In the genomic region with DNA sequence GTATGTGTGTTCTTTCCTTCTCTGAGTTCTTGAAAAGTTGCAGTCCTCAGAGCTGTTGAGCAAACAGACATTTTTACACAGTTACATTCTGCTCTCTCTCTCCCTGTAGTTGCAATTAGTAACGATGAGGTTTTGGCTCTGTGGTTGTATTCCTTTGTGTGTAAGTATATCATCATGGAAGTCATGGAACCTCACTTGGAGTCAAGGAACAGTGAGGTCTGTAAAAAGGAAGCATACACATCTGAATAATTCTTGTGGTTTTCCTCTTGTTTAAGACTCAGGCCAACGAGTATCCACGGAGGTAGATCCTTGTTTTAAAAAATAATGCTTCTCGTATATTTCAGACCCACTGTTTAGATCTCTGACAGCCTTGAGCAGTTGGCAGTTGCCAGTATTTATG, we compare ENCODE assay signal across 7 mouse cellular contexts. TPM values are rescaled to one million over a fixed set of nuclear protein-coding genes. Genes with fewer than 3 reads are reported as not detected.
A peak's percentile ranks its signal among the peaks of the same experiment; 100 is the strongest.
DNase-seq lines count a peak whose midpoint lies in the region; ATAC-seq and TF ChIP-seq lines count a peak whose summit lies in the region.
"Not testable (repeated sequence)": the region's sequence is repeated elsewhere in the genome, so short reads cannot be mapped to it uniquely, and the experiment has no call there.

No protein-coding gene starts in this region.

- H3K36me3 ChIP-seq in CH12.LX (replicated peaks in 1 of 2; ENCODE audit: control insufficient read depth in 1 of 2, insufficient read depth in 1 of 2, low read length in 1 of 2); intestine, embryonic 14.5 days (ENCODE audit: control insufficient read depth, insufficient read depth, low read length): not testable (repeated sequence)
- peaks cover 31 to 62% of the 10 kb centered on the region in 2 experiments for H3K36me3 ChIP-seq in MEL (ENCODE audit: control insufficient read depth in 1 of 2, insufficient read depth in 2 of 2, low read length in 2 of 2)

- ATAC-seq in common myeloid progenitor, adult 5-6 weeks (replicated peaks; ENCODE audit: low read depth, poor library complexity, severe bottlenecking), result 0 out of 2 replicates have a peak, but pooled peaks have one; percentile 3
- peak; percentile 53 for ATAC-seq in granulocyte monocyte progenitor cell, adult 5-6 weeks (replicated peaks; ENCODE audit: poor library complexity, severe bottlenecking)
- not testable (repeated sequence) for ATAC-seq in intestine, embryonic 14.5 days (replicated peaks; ENCODE audit: low FRiP score, low TSS enrichment, low read depth)

- H3K9ac ChIP-seq in CH12.LX (ENCODE audit: insufficient read depth, low read depth), result peak overlapping the region; percentile 74
- H3K9ac ChIP-seq in MEL (ENCODE audit: control insufficient read depth, low read depth, low read length, poor library complexity, severe bottlenecking); intestine, embryonic 14.5 days (ENCODE audit: low read length): not testable (repeated sequence)

- TF ChIP-seq EP300 in CH12.LX (IDR thresholded peaks at IDR 0.05; ENCODE audit: low read length); MEL (IDR thresholded peaks at IDR 0.05; ENCODE audit: low read depth in 1 of 2, low read length in 2 of 2): not testable (repeated sequence)

- 59% methylated on average over 4 of the region's 4 CpGs for WGBS in intestine, embryonic 14.5 days

- not testable (repeated sequence) for H3K9me3 ChIP-seq in CH12.LX (replicated peaks; ENCODE audit: low read length); MEL (replicated peaks; ENCODE audit: insufficient read depth, low read length); intestine, embryonic 14.5 days (ENCODE audit: control insufficient read depth, low read length)

- H3K79me2 ChIP-seq in CH12.LX (replicated peaks; ENCODE audit: control insufficient read depth, extremely low read depth, insufficient read depth, poor library complexity, severe bottlenecking) (peaks cover 80% of the 10 kb centered on the region), MEL (ENCODE audit: control insufficient read depth, insufficient read depth, low read length, poor library complexity) (peaks cover 72% of the 10 kb centered on the region)

- TF ChIP-seq POLR2A in CH12.LX (IDR thresholded peaks at IDR 0.05; ENCODE audit: low read depth, low read length); MEL (IDR thresholded peaks at IDR 0.05; ENCODE audit: control insufficient read depth in 1 of 2, insufficient read depth in 1 of 2, low read depth in 1 of 2, low read length in 2 of 2, poor library complexity in 1 of 2): not testable (repeated sequence)

- DNase-seq in 416B (ENCODE audit: low read depth), result peak; percentile 65
- not testable (repeated sequence) for DNase-seq in CH12.LX (ENCODE audit: extremely low read depth)
- peak; percentile 33 for DNase-seq in MEL (ENCODE audit: low read depth, low spot score)
- peak; percentile 10 for DNase-seq in heart, adult 11 months
- peak; percentile 18 for DNase-seq in intestine, embryonic 14.5 days (ENCODE audit: low spot score)

- dilution Hi-C loops in CH12.LX (cut with MboI; ENCODE audit: extremely low pct_ligation_motif_present, extremely low pct_unique_long_range_greater_than_20kb, low sequenced_read_pairs), result not testable (repeated sequence)

- TF ChIP-seq RAD21 in CH12.LX (IDR thresholded peaks at IDR 0.05; ENCODE audit: low read depth, low read length); MEL (IDR thresholded peaks at IDR 0.05; ENCODE audit: low read depth, low read length): not testable (repeated sequence)

- H3K4me3 ChIP-seq in CH12.LX (replicated peaks in 1 of 3; ENCODE audit: low read depth in 2 of 3, low read length in 2 of 3, poor library complexity in 1 of 3), result peak overlapping the region in 1 of 3 experiments; percentile 24
- not testable (repeated sequence) for H3K4me3 ChIP-seq in MEL (ENCODE audit: control insufficient read depth in 1 of 2, insufficient read depth in 1 of 2, low read depth in 2 of 2, low read length in 2 of 2); intestine, embryonic 14.5 days (ENCODE audit: low read depth, low read length)

- not testable (repeated sequence) for TF ChIP-seq CTCF in CH12.LX (conservative IDR thresholded peaks at IDR 0.05 in 1 of 2, IDR thresholded peaks at IDR 0.05 in 1 of 2; ENCODE audit: low read depth in 2 of 2, low read length in 2 of 2); MEL (IDR thresholded peaks at IDR 0.05 in 2 of 3, conservative IDR thresholded peaks at IDR 0.05 in 1 of 3; ENCODE audit: control insufficient read depth in 1 of 3, insufficient read depth in 1 of 3, low read depth in 2 of 3, low read length in 3 of 3, poor library complexity in 1 of 3, severe bottlenecking in 1 of 3)

- not testable (repeated sequence) for H3K27me3 ChIP-seq in CH12.LX (replicated peaks); MEL (ENCODE audit: control insufficient read depth in 1 of 2, insufficient read depth in 2 of 2, low read length in 2 of 2); intestine, embryonic 14.5 days (replicated peaks; ENCODE audit: control insufficient read depth, insufficient read depth, low read length)

- H3K27ac ChIP-seq in CH12.LX (ENCODE audit: insufficient read depth, low read depth) (peak overlapping the region; percentile 52), MEL (ENCODE audit: control insufficient read depth, low read depth, low read length) (peak overlapping the region; percentile 12; the same call in 1 of the 2 replicates)
- H3K27ac ChIP-seq in intestine, embryonic 14.5 days (ENCODE audit: low read depth), result not testable (repeated sequence)

- H3K4me2 ChIP-seq in CH12.LX (ENCODE audit: insufficient read depth, low read depth, poor library complexity, severe bottlenecking), result peak overlapping the region; percentile 82
- H3K4me2 ChIP-seq in intestine, embryonic 14.5 days (ENCODE audit: low read length), result not testable (repeated sequence)

- in situ Hi-C loops in CH12.LX (cut with MboI; ENCODE audit: low pct_ligation_motif_present, low pct_unique_long_range_greater_than_20kb, low sequenced_read_pairs), result loop anchor here (10.0 kb wide), 1 partner anchor 145 kb away; no protein-coding TSS in a partner anchor

- H3K4me1 ChIP-seq in CH12.LX (ENCODE audit: control insufficient read depth in 1 of 2, insufficient read depth in 2 of 2) (peaks cover 8 to 53% of the 10 kb centered on the region in 2 experiments), MEL (ENCODE audit: control insufficient read depth in 1 of 2, insufficient read depth in 2 of 2, low read length in 2 of 2) (peaks cover 13 to 20% of the 10 kb centered on the region in 2 experiments)
- H3K4me1 ChIP-seq in intestine, embryonic 14.5 days (replicated peaks; ENCODE audit: control insufficient read depth, insufficient read depth, low read length), result not testable (repeated sequence)

RNA-seq across cellular contexts. Expression of a gene that starts 8.1 kb away (rescaled TPM):
- total RNA-seq in CH12.LX (2012; rRNA removed) (141 and 171 TPM in 2 replicates), CH12.LX (2014; rRNA removed) (34.7 and 40.4 TPM in 2 replicates), MEL (2012; rRNA removed) (195 and 197 TPM in 2 replicates)
- polyA plus RNA-seq in CH12.LX (2012; ENCODE audit: insufficient read length, low read depth) (45.2 and 50.8 TPM in 2 replicates), MEL (2012; ENCODE audit: insufficient read depth in 1 of 2, insufficient read length in 2 of 2, low read depth in 1 of 2, low replicate concordance in 2 of 2, missing spikeins in 1 of 2) (100 to 1,000 TPM in 1 of 2 experiments, 10 to 100 TPM in 1; 79.0 to 318 TPM)
- 277 and 295 TPM in 2 replicates for total RNA-seq in common myeloid progenitor, adult 5-6 weeks (2017)
- 278 and 308 TPM in 2 replicates for total RNA-seq in granulocyte monocyte progenitor cell, adult 5-6 weeks (2014; fragmentation: Nextera tagmentation)
- total RNA-seq in granulocyte monocyte progenitor cell, adult 5-6 weeks (2017), result 207 and 253 TPM in 2 replicates
- polyA plus RNA-seq in intestine, embryonic 14.5 days (2014; fragmentation: Nextera tagmentation; extraction: Ambion mirVana), result 39.6 and 41.3 TPM in 2 replicates
